11 mouse cellular contexts compared by ENCODE assay signal in the genomic region with DNA sequence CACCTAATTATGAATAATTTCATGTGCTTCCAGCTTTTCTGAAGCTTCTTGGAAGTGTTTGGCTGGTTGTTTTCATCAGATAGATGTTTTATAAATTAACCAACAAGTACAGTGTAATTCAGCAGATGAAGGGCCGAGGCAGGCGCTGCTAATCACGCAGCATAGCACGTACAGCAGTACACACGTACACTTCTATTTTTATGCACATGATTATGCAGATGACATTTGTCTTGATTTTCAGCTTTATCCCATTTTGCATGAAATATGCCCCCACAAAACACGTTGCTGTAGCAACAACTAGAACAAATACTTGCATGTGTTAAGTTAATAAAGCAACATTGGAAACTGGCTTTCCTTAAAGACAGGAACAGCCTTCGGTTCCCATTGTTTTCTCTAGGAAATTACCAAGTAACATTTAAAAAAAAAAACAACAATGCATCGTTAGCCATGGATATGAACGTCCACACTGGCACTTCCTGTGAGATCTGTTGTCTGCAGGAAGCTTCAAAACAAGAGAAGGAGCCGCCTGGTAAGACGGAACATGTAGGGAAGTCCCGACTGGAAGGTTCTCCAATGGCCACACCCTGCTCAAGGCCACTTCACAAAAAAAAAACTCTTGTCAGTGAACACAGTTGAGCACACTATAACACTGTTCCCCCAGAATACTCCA.
DNase-seq lines count a peak whose midpoint lies in the region; ATAC-seq lines count a peak whose summit lies in the region.
"Had no signal": no experiment of that assay in that cellular context is flagged by ENCODE, and none has a peak within 500 bp of the region (broad histone marks: within the 10 kb centered on the region; RNA-seq: fewer than 3 reads in every experiment).

No protein-coding gene starts in this region.

- peaks cover 12% of the 10 kb centered on the region; the same call in 1 of the 2 replicates for H3K36me3 ChIP-seq in forebrain, embryonic 12.5 days (replicated peaks)
- peaks cover 24% of the 10 kb centered on the region for H3K36me3 ChIP-seq in forebrain, embryonic 13.5 days (ENCODE audit: poor library complexity, severe bottlenecking)
- peaks cover 13% of the 10 kb centered on the region; the same call in 1 of the 2 replicates for H3K36me3 ChIP-seq in midbrain, embryonic 15.5 days (replicated peaks)
- no peaks in the 10 kb centered on the region for H3K36me3 ChIP-seq in midbrain, embryonic 11.5 days (ENCODE audit: control insufficient read depth, insufficient read depth, low read length)

- H3K27me3 ChIP-seq in forebrain, embryonic 12.5 days = no peaks in the 10 kb centered on the region
- no peaks in the 10 kb centered on the region for H3K27me3 ChIP-seq in forebrain, embryonic 13.5 days
- H3K27me3 ChIP-seq in midbrain, embryonic 15.5 days (replicated peaks) = no peaks in the 10 kb centered on the region
- no peaks in the 10 kb centered on the region for H3K27me3 ChIP-seq in midbrain, embryonic 11.5 days (ENCODE audit: control insufficient read depth, insufficient read depth, low read length)

- 71% methylated on average over 12 of the region's 12 CpGs for WGBS in forebrain, embryonic 12.5 days
- WGBS in forebrain, embryonic 13.5 days = 74% methylated on average over 12 of the region's 12 CpGs
- 72% methylated on average over 12 of the region's 12 CpGs for whole genome bisulfite sequencing in midbrain, embryonic 15.5 days
- WGBS in midbrain, embryonic 11.5 days = 85% methylated on average over 12 of the region's 12 CpGs

- H3K27ac ChIP-seq in forebrain, embryonic 12.5 days = 0 out of 2 replicates have a peak overlapping the region, but pooled peaks have one; percentile 5
- no peak overlapping the region; the same call in 1 of the 2 replicates for H3K27ac ChIP-seq in forebrain, embryonic 13.5 days
- peak overlapping the region; percentile 2; the same call in 1 of the 2 replicates for H3K27ac ChIP-seq in midbrain, embryonic 15.5 days
- H3K27ac ChIP-seq in midbrain, embryonic 11.5 days (ENCODE audit: low read depth, low read length) = no peak overlapping the region
- H3K27ac ChIP-seq: limb, embryonic 13.5 days; midbrain, embryonic 10.5 days had no signal

- H3K4me3 ChIP-seq in forebrain, embryonic 12.5 days (replicated peaks) = no peak overlapping the region
- H3K4me3 ChIP-seq in forebrain, embryonic 13.5 days = no peak overlapping the region
- H3K4me3 ChIP-seq in midbrain, embryonic 15.5 days = no peak overlapping the region
- no peak overlapping the region for H3K4me3 ChIP-seq in midbrain, embryonic 11.5 days (ENCODE audit: low read depth, low read length)
- H3K4me3 ChIP-seq: limb, embryonic 13.5 days; midbrain, embryonic 10.5 days had no signal

- peaks cover 4% of the 10 kb centered on the region for H3K4me1 ChIP-seq in forebrain, embryonic 12.5 days
- no peaks in the 10 kb centered on the region for H3K4me1 ChIP-seq in forebrain, embryonic 13.5 days
- peaks cover 3% of the 10 kb centered on the region; the same call in 1 of the 2 replicates for H3K4me1 ChIP-seq in midbrain, embryonic 15.5 days
- H3K4me1 ChIP-seq in midbrain, embryonic 11.5 days (ENCODE audit: control insufficient read depth, insufficient read depth, low read length) = no peaks in the 10 kb centered on the region

- no peak overlapping the region for H3K4me2 ChIP-seq in forebrain, embryonic 12.5 days
- no peak overlapping the region for H3K4me2 ChIP-seq in forebrain, embryonic 13.5 days
- H3K4me2 ChIP-seq in midbrain, embryonic 15.5 days = no peak overlapping the region
- H3K4me2 ChIP-seq in midbrain, embryonic 11.5 days = no peak overlapping the region
- H3K4me2 ChIP-seq: limb, embryonic 13.5 days had no signal

- peak; percentile 23 for DNase-seq in kidney, adult 9 months
- no peak for DNase-seq in kidney, adult 18-20 months
- DNase-seq in midbrain, embryonic 11.5 days (ENCODE audit: low spot score, missing footprints) = no peak
- peak; percentile 34 for DNase-seq in skeletal muscle tissue, adult 2 months (ENCODE audit: low read depth, low spot score)
- DNase-seq in thymus, postnatal 25 days = no peak
- DNase-seq: spleen, adult 18-20 months had no signal

- H3K9me3 ChIP-seq in forebrain, embryonic 12.5 days = no peaks in the 10 kb centered on the region
- no peaks in the 10 kb centered on the region for H3K9me3 ChIP-seq in forebrain, embryonic 13.5 days (replicated peaks)
- no peaks in the 10 kb centered on the region for H3K9me3 ChIP-seq in midbrain, embryonic 15.5 days
- no peaks in the 10 kb centered on the region for H3K9me3 ChIP-seq in midbrain, embryonic 11.5 days (ENCODE audit: control insufficient read depth, low read length)
- H3K9me3 ChIP-seq: limb, embryonic 13.5 days; midbrain, embryonic 10.5 days had no signal

- no peak for ATAC-seq in forebrain, embryonic 12.5 days (ENCODE audit: low FRiP score)
- ATAC-seq in forebrain, embryonic 13.5 days = no peak
- no peak for ATAC-seq in midbrain, embryonic 15.5 days (replicated peaks)
- ATAC-seq in midbrain, embryonic 11.5 days (ENCODE audit: low FRiP score) = no peak

- H3K9ac ChIP-seq in forebrain, embryonic 12.5 days = no peak overlapping the region
- H3K9ac ChIP-seq in forebrain, embryonic 13.5 days = no peak overlapping the region
- H3K9ac ChIP-seq in midbrain, embryonic 15.5 days = no peak overlapping the region
- no peak overlapping the region for H3K9ac ChIP-seq in midbrain, embryonic 11.5 days (ENCODE audit: low read length)
- H3K9ac ChIP-seq: limb, embryonic 13.5 days had no signal

Comparison
In these comparisons a context has a peak if more than half of its experiments do, and no peak if none do; other contexts are left out.
1. H3K27ac ChIP-seq: peak in forebrain, embryonic 12.5 days (single experiment) and midbrain, embryonic 15.5 days (single experiment); none in forebrain, embryonic 13.5 days (single experiment) and midbrain, embryonic 11.5 days (single experiment).
2. DNase-seq: peak in kidney, adult 9 months (single experiment) and skeletal muscle tissue, adult 2 months (single experiment); none in kidney, adult 18-20 months (single experiment), midbrain, embryonic 11.5 days (single experiment) and thymus, postnatal 25 days (single experiment).